Mouse (Mus musculus) brain, embryonic 14.5 days (tissue): Measurements from ENCODE around the gene Fcgrt.

Experiments
- CTCF ChIP-seq: fragments of 200-500 bp; IDR thresholded peaks from 2 replicates; pipeline ENCODE4 v1.5.1; 2012; ENCODE audit warnings: inconsistent platforms, mild to moderate bottlenecking, moderate library complexity, borderline replicate concordance; ENCODE audit not compliant: insufficient read depth, insufficient read length; ENCODE audit errors: extremely low read depth
- POLR2A ChIP-seq: fragments of 200-500 bp; IDR thresholded peaks from 2 replicates; pipeline ENCODE4 v1.6.1; 2012; ENCODE audit warnings: mild to moderate bottlenecking, inconsistent platforms, borderline replicate concordance; ENCODE audit not compliant: poor library complexity, insufficient read depth, insufficient read length, severe bottlenecking; ENCODE audit errors: extremely low read depth

- TF ChIP-seq CTCF (no peak), POLR2A (no peak)
Observed at GRCm38 (mm10) chr7:45073949-45074348, 29.7 kb downstream of the Fcgrt start.
